Mouse (Mus musculus) embryo, embryonic 10 days (tissue): ENCODE measurements around the gene Vkorc1l1.

Experiments used
- DNase-seq: peaks from one replicate; pipeline ENCODE4 v3.0.0-alpha.2; 2015; ENCODE audit warnings: low spot score

Vkorc1l1 gene

GRCm38 (mm10) chr5:130001356-130001987, 59.7 kb downstream of the Vkorc1l1 start:
- DNase-seq = no peak

- peak; percentile 90 for DNase-seq
Measured at GRCm38 (mm10) chr5:130002301-130003146, 60.8 kb downstream of the Vkorc1l1 start, which contains the start of gene Gusb. Gene Gusb (minus strand): TSS chr5:130003049.

GRCm38 (mm10) chr5:130003229-130003628, 61.5 kb downstream of the Vkorc1l1 start:
- peak; percentile 69 for DNase-seq

- no peak for DNase-seq
Measured at GRCm38 (mm10) chr5:130007344-130007743, 65.6 kb downstream of the Vkorc1l1 start.

GRCm38 (mm10) chr5:130008034-130008590, 66.3 kb downstream of the Vkorc1l1 start:
- DNase-seq = no peak

- DNase-seq = no peak
Measured at GRCm38 (mm10) chr5:130009784-130010183, 68.0 kb downstream of the Vkorc1l1 start.

GRCm38 (mm10) chr5:130010961-130011360, 69.2 kb downstream of the Vkorc1l1 start:
- no peak for DNase-seq

- DNase-seq = no peak
Measured at GRCm38 (mm10) chr5:130015104-130015503, 73.3 kb downstream of the Vkorc1l1 start.

- DNase-seq = no peak
Measured at GRCm38 (mm10) chr5:130019461-130019860, 77.7 kb downstream of the Vkorc1l1 start.

GRCm38 (mm10) chr5:130021361-130021966, 79.7 kb downstream of the Vkorc1l1 start:
- no peak for DNase-seq

GRCm38 (mm10) chr5:130022366-130022765, 80.6 kb downstream of the Vkorc1l1 start:
- peak; percentile 27 for DNase-seq

- no peak for DNase-seq
Measured at GRCm38 (mm10) chr5:130023067-130023766, 81.4 kb downstream of the Vkorc1l1 start.

- DNase-seq = peak; percentile 96
Measured at GRCm38 (mm10) chr5:130023767-130024539, 82.2 kb downstream of the Vkorc1l1 start.

- no peak for DNase-seq
Measured at GRCm38 (mm10) chr5:130027134-130027533, 85.4 kb downstream of the Vkorc1l1 start.

- no peak for DNase-seq
Measured at GRCm38 (mm10) chr5:130027696-130028095, 85.9 kb downstream of the Vkorc1l1 start.

- DNase-seq = peak; percentile 85
Measured at GRCm38 (mm10) chr5:130029142-130029897, 87.5 kb downstream of the Vkorc1l1 start, which contains the start of the genes Asl and Crcp. Gene Asl (minus strand): TSS chr5:130029247. Gene Crcp (plus strand): TSS chr5:130029290.

GRCm38 (mm10) chr5:130031410-130032390, 89.9 kb downstream of the Vkorc1l1 start:
- no peak for DNase-seq

GRCm38 (mm10) chr5:130033869-130034268, 92.1 kb downstream of the Vkorc1l1 start:
- no peak for DNase-seq
